Mouse (Mus musculus): ENCODE data around the gene Exo1. TPM values are rescaled to one million over a fixed set of nuclear protein-coding genes. Genes with fewer than 3 reads are reported as not detected.

The Exo1 gene
- total RNA-seq, 4 experiments from 2014 or later, result 0.45 to 1.4 (median 0.78) TPM

DNA sequence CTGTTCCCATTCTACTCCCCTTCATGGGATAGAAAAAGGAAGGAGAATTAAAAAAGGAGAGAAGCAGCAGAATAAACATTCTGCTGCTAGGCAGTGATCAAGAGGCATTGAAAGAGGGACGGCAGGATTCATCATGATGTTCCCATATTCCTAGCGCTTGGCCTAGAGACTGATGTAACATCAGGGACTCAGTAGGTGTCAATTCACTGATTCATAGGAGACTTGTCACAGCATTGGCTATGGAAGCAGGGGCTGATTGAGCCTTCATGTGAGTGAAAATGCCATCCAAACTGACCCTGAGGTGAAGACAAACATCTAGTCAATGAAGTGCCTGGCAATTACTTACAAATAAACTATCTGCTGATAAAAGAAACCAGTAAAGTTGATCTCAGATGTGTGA is 70.5 kb downstream of the Exo1 start:
- no peak for DNase-seq (ENCODE audit: low spot score in 2 of 2)

DNA sequence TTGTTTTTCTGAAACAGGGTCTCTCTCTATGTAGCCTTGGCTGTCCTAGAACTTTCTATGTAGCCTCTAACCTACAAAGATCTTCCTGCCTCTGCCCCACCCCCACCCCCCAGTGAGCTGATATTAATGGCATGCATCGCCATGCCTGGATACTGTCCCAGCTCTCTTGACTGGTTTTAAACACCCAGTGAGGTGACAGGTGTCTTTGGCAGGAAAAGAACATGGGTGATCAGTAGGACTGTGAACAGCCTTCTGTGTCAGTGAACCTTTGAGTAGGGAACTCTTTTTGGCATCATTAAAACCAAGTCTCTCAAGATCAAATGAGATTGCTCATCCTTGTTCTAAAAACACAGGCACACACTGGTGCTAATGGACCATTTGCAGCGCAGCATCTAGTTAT is 81.4 kb downstream of the Exo1 start:
- no peak for DNase-seq (ENCODE audit: low spot score in 2 of 2)

Other genes with a start within 250 kb of the Exo1 start
- gene Opn3, start 187.8 kb upstream of the Exo1 start, total RNA-seq (2022), result 1 to 10 TPM; 1.4 to 2.0 (median 1.5) TPM
- gene Chml, start 187.7 kb upstream of the Exo1 start, total RNA-seq (2022), result 1 to 10 TPM; 4.2 to 5.8 (median 5.5) TPM
- not detected for gene Wdr64, start 182.0 kb upstream of the Exo1 start, total RNA-seq (2022)
- not detected for gene Gm38100, start 39.7 kb downstream of the Exo1 start, total RNA-seq (2022)
- gene Rbm8a2, start 98.5 kb downstream of the Exo1 start, total RNA-seq (2022), result not detected

Measured in layer of hippocampus, adult 8-10 months (tissue).